ENCODE assay signal across 19 mouse cellular contexts in the genomic region with DNA sequence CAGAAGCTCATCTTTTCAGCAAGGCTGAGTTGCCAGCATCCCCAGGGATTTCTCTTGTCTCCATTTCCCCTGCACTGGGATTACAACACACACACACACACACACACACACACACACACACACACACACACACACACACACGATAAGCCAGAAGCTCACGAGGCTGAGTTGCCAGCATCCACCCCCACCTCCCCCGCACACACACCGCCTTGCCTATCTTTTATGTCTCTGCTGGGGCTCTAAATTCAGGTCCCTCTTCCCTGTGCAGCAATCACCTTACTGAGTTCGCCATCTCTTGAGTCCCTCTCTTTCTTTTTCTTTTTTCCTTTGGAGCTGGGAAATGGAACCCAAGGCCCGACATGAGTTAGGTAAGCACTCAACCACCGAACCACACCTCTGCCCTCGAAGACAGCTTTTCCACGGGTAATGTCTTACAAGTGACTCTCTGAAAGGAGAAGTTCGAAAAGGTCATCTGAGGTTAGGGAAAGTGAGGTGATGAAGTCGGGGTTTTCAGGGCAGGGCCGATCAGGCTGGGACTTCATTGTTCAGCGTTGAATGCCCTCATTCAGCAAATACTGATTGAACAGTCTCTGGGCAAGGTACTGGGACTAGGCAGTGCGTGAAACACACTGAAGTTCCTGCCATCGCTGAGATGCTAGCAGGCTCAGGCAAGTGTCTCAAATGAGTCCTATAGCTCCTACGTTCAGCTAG. TPM values are rescaled to one million over a fixed set of nuclear protein-coding genes. Genes with fewer than 3 reads are reported as not detected.
DNase-seq lines count a peak whose midpoint lies in the region; ATAC-seq and TF ChIP-seq lines count a peak whose summit lies in the region.
"Had no signal": no experiment of that assay in that cellular context is flagged by ENCODE, and none has a peak within 500 bp of the region (broad histone marks: within the 10 kb centered on the region; RNA-seq: fewer than 3 reads in every experiment).

No protein-coding gene starts in this region.

- no peak for TF ChIP-seq POLR2A in CH12.LX (IDR thresholded peaks at IDR 0.05; ENCODE audit: low read depth, low read length)

- DNase-seq in A20 (ENCODE audit: low read depth, low spot score), result peak; percentile 41
- peak; percentile 53 for DNase-seq in CH12.LX (ENCODE audit: extremely low read depth)
- DNase-seq in monocyte, adult 2 months (ENCODE audit: low read depth in 1 of 2, low spot score in 2 of 2), result peak; percentile 32 to 34
- no peak for DNase-seq in layer of hippocampus, postnatal 10 days (ENCODE audit: low spot score in 2 of 2)
- no peak for DNase-seq in adipocyte (ENCODE audit: low spot score)
- DNase-seq in adrenal gland, postnatal 4 days (ENCODE audit: low spot score in 2 of 2), result no peak
- DNase-seq: cerebellum, adult 18-20 months; heart, postnatal 36 days; lung, postnatal 14 days; midbrain, embryonic 14.5 days; right cerebral cortex, postnatal 14 days; thymus, postnatal 14 days had no signal

- dilution Hi-C loops in CH12.LX (cut with MboI; ENCODE audit: extremely low pct_ligation_motif_present, extremely low pct_unique_long_range_greater_than_20kb, low sequenced_read_pairs), result no loop called here

- H3K4me3 ChIP-seq in CH12.LX (replicated peaks in 1 of 3; ENCODE audit: low read depth in 2 of 3, low read length in 2 of 3, poor library complexity in 1 of 3), result no peak overlapping the region
- H3K4me3 ChIP-seq: embryonic facial prominence, embryonic 12.5 days; heart, embryonic 13.5 days; limb, embryonic 12.5 days; neural tube, embryonic 12.5 days had no signal

- no peak overlapping the region for H3K4me2 ChIP-seq in CH12.LX (ENCODE audit: insufficient read depth, low read depth, poor library complexity, severe bottlenecking)
- H3K4me2 ChIP-seq: embryonic facial prominence, embryonic 12.5 days; heart, embryonic 13.5 days; limb, embryonic 12.5 days; neural tube, embryonic 12.5 days had no signal

- no peak for TF ChIP-seq CTCF in CH12.LX (conservative IDR thresholded peaks at IDR 0.05 in 1 of 2, IDR thresholded peaks at IDR 0.05 in 1 of 2; ENCODE audit: low read depth in 2 of 2, low read length in 2 of 2)

- no peak overlapping the region for H3K27ac ChIP-seq in CH12.LX (ENCODE audit: insufficient read depth, low read depth)
- H3K27ac ChIP-seq: embryonic facial prominence, embryonic 12.5 days; heart, embryonic 13.5 days; limb, embryonic 12.5 days; liver, embryonic 14.5 days; neural tube, embryonic 12.5 days had no signal

- no peaks in the 10 kb centered on the region for H3K9me3 ChIP-seq in CH12.LX (replicated peaks; ENCODE audit: low read length)
- H3K9me3 ChIP-seq: embryonic facial prominence, embryonic 12.5 days; heart, embryonic 13.5 days; limb, embryonic 12.5 days; neural tube, embryonic 12.5 days had no signal

- H3K36me3 ChIP-seq in CH12.LX (replicated peaks in 1 of 2; ENCODE audit: control insufficient read depth in 1 of 2, insufficient read depth in 1 of 2, low read length in 1 of 2), result no peaks in the 10 kb centered on the region
- H3K36me3 ChIP-seq: embryonic facial prominence, embryonic 12.5 days; heart, embryonic 13.5 days; limb, embryonic 12.5 days; neural tube, embryonic 12.5 days had no signal

- no peak for TF ChIP-seq EP300 in CH12.LX (IDR thresholded peaks at IDR 0.05; ENCODE audit: low read length)

- in situ Hi-C loops in CH12.LX (cut with MboI; ENCODE audit: low pct_ligation_motif_present, low pct_unique_long_range_greater_than_20kb, low sequenced_read_pairs), result no loop called here

- H3K27me3 ChIP-seq in CH12.LX (replicated peaks), result no peaks in the 10 kb centered on the region
- H3K27me3 ChIP-seq: neural tube, embryonic 12.5 days had no signal

- H3K4me1 ChIP-seq in CH12.LX (ENCODE audit: control insufficient read depth in 1 of 2, insufficient read depth in 2 of 2), result peaks cover 21 to 43% of the 10 kb centered on the region in 2 experiments
- H3K4me1 ChIP-seq: limb, embryonic 12.5 days had no signal

- H3K79me2 ChIP-seq in CH12.LX (replicated peaks; ENCODE audit: control insufficient read depth, extremely low read depth, insufficient read depth, poor library complexity, severe bottlenecking), result no peaks in the 10 kb centered on the region

- peak; percentile 80 for ATAC-seq in granulocyte monocyte progenitor cell, adult 5-6 weeks (replicated peaks; ENCODE audit: poor library complexity, severe bottlenecking)
- ATAC-seq: forebrain, embryonic 16.5 days had no signal

- TF ChIP-seq RAD21 in CH12.LX (IDR thresholded peaks at IDR 0.05; ENCODE audit: low read depth, low read length), result no peak

- no peak overlapping the region for H3K9ac ChIP-seq in CH12.LX (ENCODE audit: insufficient read depth, low read depth)
- H3K9ac ChIP-seq: embryonic facial prominence, embryonic 12.5 days; heart, embryonic 13.5 days; limb, embryonic 12.5 days; liver, embryonic 14.5 days; neural tube, embryonic 12.5 days had no signal

TF ChIP-seq in CH12.LX, 34 proteins besides CTCF, POLR2A, EP300 and RAD21:
- TF ChIP-seq BHLHE40 (IDR thresholded peaks at IDR 0.05; ENCODE audit: low read depth, low read length) (peak; percentile 22; the same call in 1 of the 2 replicates), SMC3 (IDR thresholded peaks at IDR 0.05; ENCODE audit: low read depth, low read length) (no peak)

RNA-seq across cellular contexts. Expression of gene Slc16a6, which starts 6.3 kb away (rescaled TPM):
- 14.1 and 18.3 TPM in 2 replicates for total RNA-seq in CH12.LX (2012; rRNA removed)
- 18.7 and 20.9 TPM in 2 replicates for total RNA-seq in CH12.LX (2014; rRNA removed)
- 18.9 and 24.2 TPM in 2 replicates for polyA plus RNA-seq in CH12.LX (2012; ENCODE audit: insufficient read length, low read depth)
- 41.4 and 42.6 TPM in 2 replicates for total RNA-seq in granulocyte monocyte progenitor cell, adult 5-6 weeks (2014; fragmentation: Nextera tagmentation)
- total RNA-seq in granulocyte monocyte progenitor cell, adult 5-6 weeks (2017), result 14.9 and 16.6 TPM in 2 replicates
- 10 to 100 TPM; 11.4 to 14.9 TPM for total RNA-seq in layer of hippocampus, postnatal 10 days (2021)
- total RNA-seq in adrenal gland, postnatal 4 days (2021), result 1 to 10 TPM; 5.7 to 9.0 TPM

RNA-seq across cellular contexts. Expression of gene Arsg, which starts 6.6 kb away (rescaled TPM):
- total RNA-seq in CH12.LX (2012; rRNA removed) (2.2 and 3.3 TPM in 2 replicates), CH12.LX (2014; rRNA removed) (1.3 and 1.4 TPM in 2 replicates)
- 0.76 and 0.79 TPM in 2 replicates for polyA plus RNA-seq in CH12.LX (2012; ENCODE audit: insufficient read length, low read depth)
- total RNA-seq in granulocyte monocyte progenitor cell, adult 5-6 weeks (2014; fragmentation: Nextera tagmentation), result 1.4 and 2.1 TPM in 2 replicates
- total RNA-seq in granulocyte monocyte progenitor cell, adult 5-6 weeks (2017), result 1.5 and 1.6 TPM in 2 replicates
- total RNA-seq in layer of hippocampus, postnatal 10 days (2021), result 1 to 10 TPM; 6.6 to 9.1 TPM
- total RNA-seq in adrenal gland, postnatal 4 days (2021), result 10 to 100 TPM; 10.4 to 14.5 TPM

RNA-seq across cellular contexts. Expression of gene Amz2, which starts 54.0 kb away (rescaled TPM):
- total RNA-seq in CH12.LX (2012; rRNA removed) (19.7 and 23.3 TPM in 2 replicates), CH12.LX (2014; rRNA removed) (22.3 and 24.5 TPM in 2 replicates)
- polyA plus RNA-seq in CH12.LX (2012; ENCODE audit: insufficient read length, low read depth), result 18.6 and 23.7 TPM in 2 replicates
- 38.0 and 41.1 TPM in 2 replicates for total RNA-seq in granulocyte monocyte progenitor cell, adult 5-6 weeks (2014; fragmentation: Nextera tagmentation)
- 37.5 and 49.5 TPM in 2 replicates for total RNA-seq in granulocyte monocyte progenitor cell, adult 5-6 weeks (2017)
- total RNA-seq in layer of hippocampus, postnatal 10 days (2021), result 100 to 1,000 TPM; 104 to 111 TPM
- 10 to 100 TPM; 55.7 to 61.1 TPM for total RNA-seq in adrenal gland, postnatal 4 days (2021)

Comparison
In these comparisons a context has a peak if more than half of its experiments do, and no peak if none do; other contexts are left out.
1. DNase-seq: peak in A20 (single experiment), CH12.LX (single experiment) and monocyte, adult 2 months (2 of 2); none in layer of hippocampus, postnatal 10 days (0 of 2), adipocyte (single experiment) and adrenal gland, postnatal 4 days (0 of 2).